Mouse (Mus musculus): Measurements from ENCODE around the gene Fam172a. TPM values are rescaled to one million over a fixed set of nuclear protein-coding genes. Genes with fewer than 3 reads are reported as not detected.

Gene Fam172a
- polyA plus RNA-seq, 1 experiment from 2014 or later, result 34.6 TPM

GRCm38 (mm10) chr13:78121991-78122390 is 420.2 kb downstream of the Fam172a start:
- H3K36me3 ChIP-seq, result no peaks in the 10 kb centered on the region
- no peaks in the 10 kb centered on the region for H3K9me3 ChIP-seq
- H3K4me1 ChIP-seq, result no peaks in the 10 kb centered on the region
- 92% methylated on average over 7 of the region's 7 CpGs for WGBS
- H3K4me3 ChIP-seq, result no peak overlapping the region
- no peaks in the 10 kb centered on the region for H3K27me3 ChIP-seq
- H3K27ac ChIP-seq, result no peak overlapping the region
- no peak for ATAC-seq (ENCODE audit: insufficient number of reproducible peaks, low FRiP score, low TSS enrichment, low read depth)
- no peak overlapping the region for H3K9ac ChIP-seq
- H3K4me2 ChIP-seq, result no peak overlapping the region

- WGBS, result 90% methylated on average over 4 of the region's 4 CpGs
- no peak for ATAC-seq (ENCODE audit: insufficient number of reproducible peaks, low FRiP score, low TSS enrichment, low read depth)
- no peaks in the 10 kb centered on the region for H3K36me3 ChIP-seq
Observed at GRCm38 (mm10) chr13:78123911-78124426, 422.1 kb downstream of the Fam172a start.

GRCm38 (mm10) chr13:78157465-78157864 is 455.6 kb downstream of the Fam172a start:
- no peaks in the 10 kb centered on the region for H3K36me3 ChIP-seq
- H3K4me2 ChIP-seq, result no peak overlapping the region
- no peak overlapping the region for H3K4me3 ChIP-seq
- H3K9ac ChIP-seq, result no peak overlapping the region
- no peaks in the 10 kb centered on the region for H3K4me1 ChIP-seq
- H3K27ac ChIP-seq, result no peak overlapping the region
- WGBS, result 79% methylated on average over 5 of the region's 5 CpGs
- no peaks in the 10 kb centered on the region for H3K9me3 ChIP-seq
- peaks cover 10% of the 10 kb centered on the region; the same call in 1 of the 2 replicates for H3K27me3 ChIP-seq
- no peak for ATAC-seq (ENCODE audit: insufficient number of reproducible peaks, low FRiP score, low TSS enrichment, low read depth)

More at GRCm38 (mm10) chr13:78123911-78124426, 422.1 kb downstream of the Fam172a start:
- Histone ChIP-seq H3K27me3 (no peaks in the 10 kb centered on the region), H3K4me1 (no peaks in the 10 kb centered on the region), H3K4me3 (no peak overlapping the region), H3K27ac (no peak overlapping the region), H3K9me3 (no peaks in the 10 kb centered on the region), H3K4me2 (no peak overlapping the region), H3K9ac (no peak overlapping the region)

- no peak for ATAC-seq (ENCODE audit: insufficient number of reproducible peaks, low FRiP score, low TSS enrichment, low read depth)
- H3K4me3 ChIP-seq, result no peak overlapping the region
- H3K27me3 ChIP-seq, result peaks cover 49% of the 10 kb centered on the region
- no peak overlapping the region for H3K27ac ChIP-seq
- H3K4me2 ChIP-seq, result no peak overlapping the region
- peaks cover 11% of the 10 kb centered on the region for H3K4me1 ChIP-seq
- 39% methylated on average over 2 of the region's 2 CpGs for WGBS
- no peaks in the 10 kb centered on the region for H3K36me3 ChIP-seq
- no peaks in the 10 kb centered on the region for H3K9me3 ChIP-seq
- H3K9ac ChIP-seq, result no peak overlapping the region
Observed at GRCm38 (mm10) chr13:78162149-78162548, 460.3 kb downstream of the Fam172a start.

- H3K4me2 ChIP-seq, result peak overlapping the region; percentile 98
- H3K4me1 ChIP-seq, result peaks cover 11% of the 10 kb centered on the region
- H3K27me3 ChIP-seq, result peaks cover 60% of the 10 kb centered on the region
- ATAC-seq (ENCODE audit: insufficient number of reproducible peaks, low FRiP score, low TSS enrichment, low read depth), result peak; percentile 65
- H3K4me3 ChIP-seq, result peak overlapping the region; percentile 54
- H3K27ac ChIP-seq, result no peak overlapping the region
- under 1% methylated on average over 86 of the region's 86 CpGs for WGBS
- no peaks in the 10 kb centered on the region for H3K9me3 ChIP-seq
- 0 out of 2 replicates have a peak overlapping the region, but pooled peaks have one; percentile 1 for H3K9ac ChIP-seq
- no peaks in the 10 kb centered on the region for H3K36me3 ChIP-seq
Observed at GRCm38 (mm10) chr13:78163087-78163958, 461.5 kb downstream of the Fam172a start.

- Histone ChIP-seq H3K36me3 (no peaks in the 10 kb centered on the region), H3K27me3 (peaks cover 66% of the 10 kb centered on the region), H3K4me2 (no peak overlapping the region), H3K9ac (no peak overlapping the region), H3K4me3 (no peak overlapping the region), H3K9me3 (no peaks in the 10 kb centered on the region), H3K27ac (no peak overlapping the region), H3K4me1 (peaks cover 11% of the 10 kb centered on the region)
- ATAC-seq (ENCODE audit: insufficient number of reproducible peaks, low FRiP score, low TSS enrichment, low read depth), result no peak
Observed at GRCm38 (mm10) chr13:78164941-78165340, 463.1 kb downstream of the Fam172a start.

- ATAC-seq (ENCODE audit: insufficient number of reproducible peaks, low FRiP score, low TSS enrichment, low read depth), result no peak
- H3K4me1 ChIP-seq, result peaks cover 13% of the 10 kb centered on the region
- peaks cover 79% of the 10 kb centered on the region for H3K27me3 ChIP-seq
- H3K36me3 ChIP-seq, result no peaks in the 10 kb centered on the region
- H3K4me2 ChIP-seq, result no peak overlapping the region
- no peak overlapping the region for H3K9ac ChIP-seq
- H3K4me3 ChIP-seq, result no peak overlapping the region
- no peaks in the 10 kb centered on the region for H3K9me3 ChIP-seq
- WGBS, result 50% methylated on average over 4 of the region's 4 CpGs
- no peak overlapping the region for H3K27ac ChIP-seq
Observed at GRCm38 (mm10) chr13:78168166-78168565, 466.3 kb downstream of the Fam172a start.

- H3K27ac ChIP-seq, result no peak overlapping the region
- no peak overlapping the region for H3K9ac ChIP-seq
- H3K4me2 ChIP-seq, result no peak overlapping the region
- peaks cover 78% of the 10 kb centered on the region for H3K27me3 ChIP-seq
- 1% methylated on average over 15 of the region's 15 CpGs for WGBS
- no peaks in the 10 kb centered on the region for H3K9me3 ChIP-seq
- no peaks in the 10 kb centered on the region for H3K36me3 ChIP-seq
- H3K4me1 ChIP-seq, result peaks cover 5% of the 10 kb centered on the region
- ATAC-seq (ENCODE audit: insufficient number of reproducible peaks, low FRiP score, low TSS enrichment, low read depth), result no peak
- no peak overlapping the region for H3K4me3 ChIP-seq
Observed at GRCm38 (mm10) chr13:78171320-78171719, 469.5 kb downstream of the Fam172a start.

- no peaks in the 10 kb centered on the region for H3K36me3 ChIP-seq
- no peak for ATAC-seq (ENCODE audit: insufficient number of reproducible peaks, low FRiP score, low TSS enrichment, low read depth)
- 2% methylated on average over 17 of the region's 17 CpGs for WGBS
Observed at GRCm38 (mm10) chr13:78171984-78172636, 470.3 kb downstream of the Fam172a start.

GRCm38 (mm10) chr13:78172861-78173260 is 471.0 kb downstream of the Fam172a start:
- H3K27ac ChIP-seq, result no peak overlapping the region
- WGBS, result under 1% methylated on average over 3 of the region's 3 CpGs

More at GRCm38 (mm10) chr13:78171984-78172636, 470.3 kb downstream of the Fam172a start:
- Histone ChIP-seq H3K4me1 (peaks cover 5% of the 10 kb centered on the region), H3K9ac (no peak overlapping the region), H3K27me3 (peaks cover 82% of the 10 kb centered on the region), H3K4me3 (no peak overlapping the region), H3K4me2 (no peak overlapping the region), H3K27ac (no peak overlapping the region), H3K9me3 (no peaks in the 10 kb centered on the region)

GRCm38 (mm10) chr13:78174191-78174590 is 472.4 kb downstream of the Fam172a start:
- WGBS, result 2% methylated on average over 3 of the region's 3 CpGs
- no peak overlapping the region for H3K4me3 ChIP-seq
- no peak overlapping the region for H3K4me2 ChIP-seq
- no peak for ATAC-seq (ENCODE audit: insufficient number of reproducible peaks, low FRiP score, low TSS enrichment, low read depth)
- no peak overlapping the region for H3K9ac ChIP-seq
- peaks cover 89% of the 10 kb centered on the region for H3K27me3 ChIP-seq
- no peaks in the 10 kb centered on the region for H3K9me3 ChIP-seq
- no peaks in the 10 kb centered on the region for H3K36me3 ChIP-seq
- H3K4me1 ChIP-seq, result peaks cover 6% of the 10 kb centered on the region
- H3K27ac ChIP-seq, result no peak overlapping the region

More at GRCm38 (mm10) chr13:78172861-78173260, 471.0 kb downstream of the Fam172a start:
- no peak for ATAC-seq (ENCODE audit: insufficient number of reproducible peaks, low FRiP score, low TSS enrichment, low read depth)
- Histone ChIP-seq H3K27me3 (peaks cover 80% of the 10 kb centered on the region), H3K9me3 (no peaks in the 10 kb centered on the region), H3K4me1 (peaks cover 5% of the 10 kb centered on the region), H3K4me2 (no peak overlapping the region), H3K36me3 (no peaks in the 10 kb centered on the region), H3K9ac (no peak overlapping the region), H3K4me3 (no peak overlapping the region)

- Histone ChIP-seq H3K9me3 (no peaks in the 10 kb centered on the region), H3K4me1 (peaks cover 12% of the 10 kb centered on the region), H3K27ac (no peak overlapping the region), H3K9ac (no peak overlapping the region), H3K4me2 (no peak overlapping the region), H3K27me3 (peaks cover 90% of the 10 kb centered on the region), H3K36me3 (no peaks in the 10 kb centered on the region), H3K4me3 (no peak overlapping the region)
- WGBS, result 5% methylated on average over 1 of the region's 1 CpGs
- no peak for ATAC-seq (ENCODE audit: insufficient number of reproducible peaks, low FRiP score, low TSS enrichment, low read depth)
Observed at GRCm38 (mm10) chr13:78174891-78175290, 473.1 kb downstream of the Fam172a start.
